Mouse (Mus musculus) lung, postnatal 0 days (tissue): ENCODE measurements around the gene Syncrip.

Experiments used
- CTCF ChIP-seq: IDR thresholded peaks from 2 replicates; pipeline ENCODE4 v1.5.1; 2016; ENCODE audit warnings: antibody characterized with exemption, mild to moderate bottlenecking
- EP300 ChIP-seq: IDR thresholded peaks from 2 replicates; pipeline ENCODE4 v1.6.1; 2016; ENCODE audit warnings: antibody characterized with exemption, mild to moderate bottlenecking, control low read depth

DNA sequence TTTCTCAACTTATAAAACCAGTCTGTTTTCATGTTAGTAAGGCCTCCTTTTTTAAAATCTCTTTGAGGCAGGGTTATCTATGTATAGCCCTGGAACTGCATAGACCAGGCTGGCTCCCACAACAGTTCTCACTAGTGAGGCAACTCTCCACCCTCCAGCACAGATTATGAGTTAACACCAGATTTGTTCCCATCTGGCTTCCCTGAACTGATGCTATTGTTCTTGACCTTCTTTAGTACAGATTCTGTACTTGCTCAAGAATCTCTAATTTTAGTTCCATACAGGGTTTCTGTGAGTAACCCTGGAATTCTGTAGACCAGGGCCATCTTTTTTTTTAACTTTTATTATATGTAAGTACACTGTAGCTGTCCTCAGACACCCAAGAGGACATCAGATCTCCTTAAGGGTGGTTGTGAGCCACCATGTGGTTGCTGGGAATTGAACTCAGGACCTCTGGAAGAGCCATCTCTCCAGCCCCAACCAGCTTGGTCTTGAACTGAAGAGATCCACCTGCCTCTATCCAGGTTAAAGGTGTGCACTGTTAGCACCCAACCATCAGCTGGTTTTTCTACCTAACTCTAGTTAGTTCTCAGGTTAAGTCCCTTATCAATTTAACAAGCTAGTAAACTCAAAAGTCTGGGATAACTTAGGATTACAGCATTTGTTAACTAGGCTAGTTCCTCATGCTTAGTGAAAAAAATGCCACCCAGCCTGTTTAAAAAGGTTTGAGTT lies 37.2 kb upstream of the Syncrip start:
- TF ChIP-seq CTCF (no peak), EP300 (no peak)
